Mouse (Mus musculus) MEL (cell line): ENCODE results near the gene Plekhg2. TPM values are rescaled to one million over a fixed set of nuclear protein-coding genes. Genes with fewer than 3 reads are reported as not detected.

Experiments
- DNase-seq: peaks from one replicate; pipeline ENCODE4 v3.0.0; 2011; ENCODE audit warnings: low read depth, low spot score
- H3K27ac ChIP-seq: 2 replicates; pipeline ENCODE4 v1.5.1; 2012; ENCODE audit warnings: low read depth, mild to moderate bottlenecking, control low read depth, low read length, moderate library complexity; ENCODE audit not compliant: control insufficient read depth
- H3K27me3 ChIP-seq, 2 experiments: fragments of 150-350 bp in 1 of 2; sonication (generic) in 1 of 2; 2 replicates each; pipeline ENCODE4 v1.6.1; 2012; ENCODE audit warnings: low read length in 2 of 2, mild to moderate bottlenecking in 2 of 2, improper control_type of control experiment in 1 of 2, moderate library complexity in 1 of 2; ENCODE audit not compliant: insufficient read depth in 2 of 2, control insufficient read depth in 1 of 2
- H3K36me3 ChIP-seq, 2 experiments: 2 replicates each; pipeline ENCODE4 v1.6.1; 2012 to 2014; ENCODE audit warnings: low read length in 2 of 2, improper control_type of control experiment in 1 of 2, inconsistent platforms in 1 of 2, mild to moderate bottlenecking in 1 of 2; ENCODE audit not compliant: insufficient read depth in 2 of 2, control insufficient read depth in 1 of 2
- H3K4me1 ChIP-seq, 2 experiments: fragments of 150-350 bp in 1 of 2; sonication (generic) in 1 of 2; 2 replicates each; pipeline ENCODE4 v1.6.1; 2012; ENCODE audit warnings: low read length in 2 of 2, improper control_type of control experiment in 1 of 2, mild to moderate bottlenecking in 1 of 2; ENCODE audit not compliant: insufficient read depth in 2 of 2, control insufficient read depth in 1 of 2
- H3K4me3 ChIP-seq, 2 experiments: fragments of 150-350 bp in 1 of 2; sonication (generic) in 1 of 2; 2 replicates each; pipeline ENCODE4 v1.5.1; 2012; ENCODE audit warnings: low read depth in 2 of 2, low read length in 2 of 2, mild to moderate bottlenecking in 2 of 2, moderate library complexity in 2 of 2, control low read depth in 1 of 2, improper control_type of control experiment in 1 of 2; ENCODE audit not compliant: control insufficient read depth in 1 of 2, insufficient read depth in 1 of 2
- H3K79me2 ChIP-seq: 2 replicates; pipeline ENCODE4 v1.6.1; 2012; ENCODE audit warnings: mild to moderate bottlenecking, low read length, moderate library complexity; ENCODE audit not compliant: control insufficient read depth, poor library complexity, insufficient read depth
- H3K9ac ChIP-seq: 2 replicates; pipeline ENCODE4 v1.6.1; 2012; ENCODE audit warnings: low read depth, mild to moderate bottlenecking, control low read depth, low read length, moderate library complexity; ENCODE audit not compliant: control insufficient read depth, poor library complexity, severe bottlenecking
- H3K9me3 ChIP-seq: fragments of 150-350 bp; sonication (generic); replicated peaks from 2 replicates; pipeline ENCODE4 v1.6.1; 2012; ENCODE audit warnings: mild to moderate bottlenecking, low read length, improper control_type of control experiment, moderate library complexity; ENCODE audit not compliant: insufficient read depth
- CHD2 ChIP-seq: IDR thresholded peaks from 2 replicates; pipeline ENCODE4 v1.6.1; 2011; ENCODE audit warnings: low read length, improper control_type of control experiment
- CTCF ChIP-seq, 3 experiments: IDR thresholded peaks in 2 of 3; conservative IDR thresholded peaks in 1 of 3; 2 replicates each; pipeline ENCODE4 v1.5.1; 2011 to 2012; ENCODE audit warnings: low read length in 3 of 3, low read depth in 2 of 3, mild to moderate bottlenecking in 2 of 3, improper control_type of control experiment in 1 of 3, inconsistent platforms in 1 of 3, mixed read lengths in 1 of 3, moderate library complexity in 1 of 3; ENCODE audit not compliant: control insufficient read depth in 1 of 3, insufficient read depth in 1 of 3, poor library complexity in 1 of 3, severe bottlenecking in 1 of 3
- EP300 ChIP-seq, 2 experiments: IDR thresholded peaks; 2 replicates each; pipeline ENCODE4 v1.6.1; 2011; ENCODE audit warnings: improper control_type of control experiment in 2 of 2, low read length in 2 of 2, low read depth in 1 of 2, mild to moderate bottlenecking in 1 of 2
- GABPA ChIP-seq: IDR thresholded peaks from 2 replicates; pipeline ENCODE4 v1.6.1; 2012; ENCODE audit warnings: low read depth, mild to moderate bottlenecking, inconsistent platforms, low read length, improper control_type of control experiment, moderate library complexity
- HCFC1 ChIP-seq: IDR thresholded peaks from 2 replicates; pipeline ENCODE4 v1.6.1; 2012; ENCODE audit warnings: low read depth, mild to moderate bottlenecking, inconsistent platforms, low read length, improper control_type of control experiment, moderate library complexity
- JUND ChIP-seq: IDR thresholded peaks from 2 replicates; pipeline ENCODE4 v1.6.1; 2011; ENCODE audit warnings: low read depth, mild to moderate bottlenecking, improper control_type of control experiment, low read length
- MAFK ChIP-seq: IDR thresholded peaks from 2 replicates; pipeline ENCODE4 v1.6.1; 2011; ENCODE audit warnings: low read depth, mild to moderate bottlenecking, low read length, improper control_type of control experiment, borderline replicate concordance
- MAZ ChIP-seq: IDR thresholded peaks from 2 replicates; pipeline ENCODE4 v1.6.1; 2012; ENCODE audit warnings: low read depth, mild to moderate bottlenecking, inconsistent platforms, low read length, improper control_type of control experiment
- MXI1 ChIP-seq: IDR thresholded peaks from 2 replicates; pipeline ENCODE4 v1.6.1; 2011; ENCODE audit warnings: mild to moderate bottlenecking, low read depth, low read length, improper control_type of control experiment
- MYB ChIP-seq: IDR thresholded peaks from 2 replicates; pipeline ENCODE4 v1.6.1; 2011; ENCODE audit warnings: mild to moderate bottlenecking, low read depth, low read length, improper control_type of control experiment
- MYC ChIP-seq: IDR thresholded peaks from 2 replicates; pipeline ENCODE4 v1.6.1; 2011; ENCODE audit warnings: low read depth, mild to moderate bottlenecking, low read length, improper control_type of control experiment, moderate library complexity
- NELFE ChIP-seq: IDR thresholded peaks from 2 replicates; pipeline ENCODE4 v1.6.1; 2011; ENCODE audit warnings: low read depth, low read length, improper control_type of control experiment
- POLR2AphosphoS5 ChIP-seq: IDR thresholded peaks from 2 replicates; pipeline ENCODE4 v1.6.1; 2012; ENCODE audit warnings: low read depth, borderline replicate concordance, mild to moderate bottlenecking, inconsistent platforms, low read length, moderate library complexity, mixed read lengths
- RCOR1 ChIP-seq: IDR thresholded peaks from 2 replicates; pipeline ENCODE4 v1.6.1; 2012; ENCODE audit warnings: low read depth, mild to moderate bottlenecking, inconsistent platforms, low read length, improper control_type of control experiment
- SMC3 ChIP-seq: IDR thresholded peaks from 2 replicates; pipeline ENCODE4 v1.6.1; 2011; ENCODE audit warnings: low read depth, low read length, improper control_type of control experiment
- UBTF ChIP-seq: IDR thresholded peaks from 2 replicates; pipeline ENCODE4 v1.6.1; 2012; ENCODE audit warnings: low read depth, mild to moderate bottlenecking, inconsistent platforms, low read length, improper control_type of control experiment, moderate library complexity, borderline replicate concordance; ENCODE audit not compliant: insufficient read depth
- USF1 ChIP-seq: IDR thresholded peaks from 2 replicates; pipeline ENCODE4 v1.6.1; 2014; ENCODE audit warnings: low read depth, mild to moderate bottlenecking, inconsistent platforms, low read length, improper control_type of control experiment, moderate library complexity
- ZMIZ1 ChIP-seq: IDR thresholded peaks from 2 replicates; pipeline ENCODE4 v1.6.1; 2012; ENCODE audit warnings: low read depth, mild to moderate bottlenecking, inconsistent platforms, low read length, improper control_type of control experiment, moderate library complexity
- ZNF384 ChIP-seq: IDR thresholded peaks from 2 replicates; pipeline ENCODE4 v1.6.1; 2012; ENCODE audit warnings: low read depth, mild to moderate bottlenecking, inconsistent platforms, low read length, improper control_type of control experiment
- polyA plus RNA-seq, 2 experiments: library from polyadenylated mRNA; stranded (reverse) in 1 of 2; unstranded in 1 of 2; fragments of >175 nt in 1 of 2; fragments of >200 nt in 1 of 2; gene quantifications; 2 replicates each; pipeline versions ENCODE4 v1.2.1 to v1.2.4; 2012; ENCODE audit warnings: low replicate concordance in 2 of 2, low read depth in 1 of 2; ENCODE audit not compliant: insufficient read length in 2 of 2, insufficient read depth in 1 of 2, missing spikeins in 1 of 2
- total RNA-seq: library from RNA; depleted of rRNA; stranded (reverse); fragments of 300-350 nt; gene quantifications from 2 replicates; pipeline ENCODE4 v1.2.3, GENCODE M21; 2012

Plekhg2 gene
- total and polyA plus RNA-seq, 3 experiments = 1.1 to 9.2 TPM; not detected in 1

GRCm38 (mm10) chr7:28361647-28362341, 10.6 kb downstream of the Plekhg2 start:
- no peak overlapping the region for H3K4me3 ChIP-seq
- no peak for TF ChIP-seq CTCF (IDR thresholded peaks at IDR 0.05 in 2 of 3, conservative IDR thresholded peaks at IDR 0.05 in 1 of 3; ENCODE audit: control insufficient read depth in 1 of 3, insufficient read depth in 1 of 3, low read depth in 2 of 3, low read length in 3 of 3, poor library complexity in 1 of 3, severe bottlenecking in 1 of 3)
- TF ChIP-seq UBTF = no peak
- no peak for TF ChIP-seq MAFK
- TF ChIP-seq ZNF384 = no peak
- no peak for TF ChIP-seq POLR2AphosphoS5
- no peak for TF ChIP-seq NELFE
- TF ChIP-seq MYC = no peak
- DNase-seq = no peak
- no peaks in the 10 kb centered on the region for H3K79me2 ChIP-seq
- H3K27me3 ChIP-seq = no peaks in the 10 kb centered on the region
- H3K9me3 ChIP-seq = no peaks in the 10 kb centered on the region
- no peak overlapping the region for H3K27ac ChIP-seq
- H3K36me3 ChIP-seq = no peaks in the 10 kb centered on the region
- peaks cover 0 to 2% of the 10 kb centered on the region in 2 experiments; a peak in 1 of 4 replicates for H3K4me1 ChIP-seq
- H3K9ac ChIP-seq = no peak overlapping the region

- Histone ChIP-seq H3K36me3 (no peaks in the 10 kb centered on the region), H3K27ac (no peak overlapping the region), H3K27me3 (no peaks in the 10 kb centered on the region)
- TF ChIP-seq GABPA = no peak
- TF ChIP-seq, all 39 proteins: peak for 0
- no peak for DNase-seq
- Histone ChIP-seq H3K9ac (no peak overlapping the region), H3K9me3 (no peaks in the 10 kb centered on the region), H3K4me3 (no peak overlapping the region), H3K4me1 (peaks cover 0 to 5% of the 10 kb centered on the region in 2 experiments; a peak in 1 of 4 replicates), H3K79me2 (no peaks in the 10 kb centered on the region)
Measured at GRCm38 (mm10) chr7:28360291-28360690, 12.1 kb downstream of the Plekhg2 start.

- Histone ChIP-seq H3K27me3 (no peaks in the 10 kb centered on the region), H3K27ac (no peak overlapping the region), H3K4me3 (no peak overlapping the region), H3K9ac (no peak overlapping the region), H3K36me3 (no peaks in the 10 kb centered on the region), H3K9me3 (no peaks in the 10 kb centered on the region), H3K4me1 (peaks cover 0 to 5% of the 10 kb centered on the region in 2 experiments; a peak in 1 of 4 replicates), H3K79me2 (no peaks in the 10 kb centered on the region)
- DNase-seq = no peak
- no peak for TF ChIP-seq MAFK
- no peak for TF ChIP-seq JUND
- TF ChIP-seq MYC = no peak
- no peak for TF ChIP-seq EP300 (IDR thresholded peaks at IDR 0.05; ENCODE audit: low read depth in 1 of 2, low read length in 2 of 2)
- no peak for TF ChIP-seq ZMIZ1
- no peak for TF ChIP-seq USF1
- no peak for TF ChIP-seq HCFC1
- no peak for TF ChIP-seq SMC3
- TF ChIP-seq CHD2 = no peak
- no peak for TF ChIP-seq MXI1
- no peak for TF ChIP-seq GABPA
- no peak for TF ChIP-seq MAZ
- TF ChIP-seq RCOR1 = no peak
- TF ChIP-seq MYB = no peak
Measured at GRCm38 (mm10) chr7:28359854-28360253, 12.5 kb downstream of the Plekhg2 start.
